15 mouse cellular contexts compared by ENCODE assay signal in genomic region chr14:45716100-45716499, GRCm38 (mm10).
"Had no signal": no experiment of that assay in that cellular context is flagged by ENCODE, and none has a peak within 500 bp of the region (broad histone marks: within the 10 kb centered on the region; RNA-seq: fewer than 3 reads in every experiment).

No protein-coding gene starts in this region.

- H3K9me3 ChIP-seq: neural tube, embryonic 15.5 days; stomach, embryonic 15.5 days had no signal

- H3K4me1 ChIP-seq: neural tube, embryonic 15.5 days; stomach, embryonic 15.5 days had no signal

- DNase-seq: retina, postnatal 1 day; right cerebral cortex, adult 18-20 months; right cerebral cortex, postnatal 14 days; right cerebral cortex, postnatal 25 days; right cerebral cortex, postnatal 4 days; spleen, adult 18-20 months; thymus, adult 18-20 months; thymus, adult 2 months; thymus, postnatal 14 days; thymus, postnatal 25 days; thymus, postnatal 36 days; thymus, postnatal 4 days had no signal

- H3K36me3 ChIP-seq: neural tube, embryonic 15.5 days; stomach, embryonic 15.5 days had no signal

- H3K27ac ChIP-seq: neural tube, embryonic 15.5 days; stomach, embryonic 15.5 days; stomach, postnatal 0 days had no signal

- H3K4me2 ChIP-seq: neural tube, embryonic 15.5 days; stomach, embryonic 15.5 days had no signal

- H3K9ac ChIP-seq: neural tube, embryonic 15.5 days; stomach, embryonic 15.5 days had no signal

- H3K4me3 ChIP-seq: neural tube, embryonic 15.5 days; stomach, embryonic 15.5 days had no signal

- H3K27me3 ChIP-seq: neural tube, embryonic 15.5 days; stomach, embryonic 15.5 days had no signal
